Mouse (Mus musculus) midbrain, embryonic 14.5 days (tissue): ENCODE measurements around the gene Avpi1. TPM values are rescaled to one million over a fixed set of nuclear protein-coding genes. Genes with fewer than 3 reads are reported as not detected.
A peak's percentile ranks its signal among the peaks of the same experiment; 100 is the strongest.

Experiments used
- ATAC-seq: fragments of 200-750 bp; cut with Nextera tagmentation; 2 replicates; pipeline ENCODE4 v1.8.0; 2017; ENCODE audit warnings: moderate number of reproducible peaks, moderate library complexity; ENCODE audit not compliant: low FRiP score, low TSS enrichment
- DNase-seq: peaks from one replicate; pipeline ENCODE4 v3.0.0-alpha.2; 2015
- H3K27ac ChIP-seq: fragments of 300-500 bp; sonication (generic); replicated peaks from 2 replicates; pipeline ENCODE4 v1.5.1; 2014; ENCODE audit warnings: mild to moderate bottlenecking, low read depth, low read length, moderate library complexity
- H3K27me3 ChIP-seq: fragments of 300-500 bp; sonication (generic); 2 replicates; pipeline ENCODE4 v1.6.1; 2014; ENCODE audit warnings: low read length, control low read depth, mixed read lengths; ENCODE audit not compliant: control insufficient read depth, insufficient read depth
- H3K36me3 ChIP-seq: fragments of 300-500 bp; sonication (generic); 2 replicates; pipeline ENCODE4 v1.6.1; 2014; ENCODE audit warnings: low read length, control low read depth; ENCODE audit not compliant: control insufficient read depth, insufficient read depth
- H3K4me1 ChIP-seq: fragments of 300-500 bp; sonication (generic); 2 replicates; pipeline ENCODE4 v1.6.1; 2014; ENCODE audit warnings: mild to moderate bottlenecking, antibody characterized with exemption, low read length, control low read depth; ENCODE audit not compliant: control insufficient read depth, insufficient read depth
- H3K4me2 ChIP-seq: fragments of 300-500 bp; sonication (generic); 2 replicates; pipeline ENCODE4 v1.6.1; 2014; ENCODE audit warnings: mild to moderate bottlenecking, low read length, moderate library complexity
- H3K4me3 ChIP-seq: fragments of 300-500 bp; sonication (generic); replicated peaks from 2 replicates; pipeline ENCODE4 v1.5.1; 2014; ENCODE audit warnings: low read depth, low read length
- H3K9ac ChIP-seq: fragments of 300-500 bp; sonication (generic); replicated peaks from 2 replicates; pipeline ENCODE4 v1.6.1; 2014; ENCODE audit warnings: mild to moderate bottlenecking, low read length, moderate library complexity
- H3K9me3 ChIP-seq: fragments of 300-500 bp; sonication (generic); 2 replicates; pipeline ENCODE4 v1.6.1; 2016; ENCODE audit warnings: low read length, control low read depth, mixed read lengths; ENCODE audit not compliant: control insufficient read depth
- WGBS: fragments of 180-500 bp; shearing (Covaris S2); extraction: QIAGEN DNeasy Blood & Tissue Kit; methylation state at CpG from one replicate; pipeline ENCODE4 v1.1.7; 2014; 5-methylcytosine and 5-hydroxymethylcytosine counted together
- polyA plus RNA-seq: library from polyadenylated mRNA; unstranded; fragments of >200 nt; fragmentation: Nextera tagmentation; extraction: Ambion mirVana; gene quantifications from 2 replicates; pipeline ENCODE4 v1.2.1, GENCODE M21; 2014

Gene Avpi1
- polyA plus RNA-seq, 1 experiment from 2014 or later, result 5.8 TPM

- ATAC-seq (no peak), DNase-seq (no peak)
- Histone ChIP-seq H3K27me3 (peaks cover 24% of the 10 kb centered on the region), H3K4me2 (no peak overlapping the region), H3K4me3 (no peak overlapping the region), H3K27ac (no peak overlapping the region), H3K9ac (no peak overlapping the region), H3K36me3 (no peaks in the 10 kb centered on the region), H3K9me3 (no peaks in the 10 kb centered on the region), H3K4me1 (no peaks in the 10 kb centered on the region)
- 93% methylated on average over 9 of the region's 9 CpGs for WGBS
Measured at GRCm38 (mm10) chr19:42146276-42147010, 17.6 kb upstream of the Avpi1 start.

- no peak for DNase-seq
Measured at GRCm38 (mm10) chr19:42145731-42146130, 16.9 kb upstream of the Avpi1 start.

GRCm38 (mm10) chr19:42145210-42145609 is 16.4 kb upstream of the Avpi1 start:
- Histone ChIP-seq H3K9ac (no peak overlapping the region), H3K9me3 (no peaks in the 10 kb centered on the region), H3K27me3 (peaks cover 24% of the 10 kb centered on the region), H3K4me2 (no peak overlapping the region), H3K4me3 (no peak overlapping the region), H3K36me3 (no peaks in the 10 kb centered on the region), H3K27ac (no peak overlapping the region), H3K4me1 (no peaks in the 10 kb centered on the region)
- no peak for DNase-seq
- no peak for ATAC-seq
- WGBS, result 71% methylated on average over 4 of the region's 4 CpGs

More at GRCm38 (mm10) chr19:42145731-42146130, 16.9 kb upstream of the Avpi1 start:
- no peaks in the 10 kb centered on the region for H3K36me3 ChIP-seq
- no peak overlapping the region for H3K4me3 ChIP-seq
- no peaks in the 10 kb centered on the region for H3K9me3 ChIP-seq
- no peaks in the 10 kb centered on the region for H3K4me1 ChIP-seq
- no peak for ATAC-seq
- no peak overlapping the region for H3K27ac ChIP-seq
- no peak overlapping the region for H3K4me2 ChIP-seq
- WGBS, result 95% methylated on average over 2 of the region's 2 CpGs
- H3K27me3 ChIP-seq, result peaks cover 24% of the 10 kb centered on the region
- no peak overlapping the region for H3K9ac ChIP-seq

GRCm38 (mm10) chr19:42144541-42145167 is 15.8 kb upstream of the Avpi1 start:
- no peak for ATAC-seq
- Histone ChIP-seq H3K4me3 (no peak overlapping the region), H3K27me3 (peaks cover 24% of the 10 kb centered on the region), H3K36me3 (no peaks in the 10 kb centered on the region), H3K27ac (no peak overlapping the region), H3K9ac (no peak overlapping the region), H3K9me3 (no peaks in the 10 kb centered on the region), H3K4me1 (no peaks in the 10 kb centered on the region), H3K4me2 (no peak overlapping the region)
- peak; percentile 92 for DNase-seq
- WGBS, result 33% methylated on average over 8 of the region's 8 CpGs

GRCm38 (mm10) chr19:42144067-42144466 is 15.2 kb upstream of the Avpi1 start:
- no peak for DNase-seq
- Histone ChIP-seq H3K4me3 (no peak overlapping the region), H3K9ac (no peak overlapping the region), H3K36me3 (no peaks in the 10 kb centered on the region), H3K27ac (no peak overlapping the region), H3K4me1 (no peaks in the 10 kb centered on the region), H3K27me3 (peaks cover 23% of the 10 kb centered on the region), H3K4me2 (no peak overlapping the region), H3K9me3 (no peaks in the 10 kb centered on the region)
- WGBS, result 55% methylated on average over 6 of the region's 6 CpGs
- ATAC-seq, result no peak

- H3K4me2 ChIP-seq, result no peak overlapping the region
- no peak overlapping the region for H3K9ac ChIP-seq
- WGBS, result 77% methylated on average over 2 of the region's 2 CpGs
- DNase-seq (no peak), ATAC-seq (no peak)
- H3K4me1 ChIP-seq, result no peaks in the 10 kb centered on the region
- H3K27ac ChIP-seq, result no peak overlapping the region
- peaks cover 12% of the 10 kb centered on the region; the same call in 1 of the 2 replicates for H3K27me3 ChIP-seq
- no peaks in the 10 kb centered on the region for H3K36me3 ChIP-seq
- no peaks in the 10 kb centered on the region for H3K9me3 ChIP-seq
- no peak overlapping the region for H3K4me3 ChIP-seq
Measured at GRCm38 (mm10) chr19:42142757-42143156, 13.9 kb upstream of the Avpi1 start.

GRCm38 (mm10) chr19:42141998-42142397 is 13.1 kb upstream of the Avpi1 start:
- 74% methylated on average over 3 of the region's 3 CpGs for WGBS
- no peaks in the 10 kb centered on the region for H3K9me3 ChIP-seq
- peaks cover 10% of the 10 kb centered on the region; the same call in 1 of the 2 replicates for H3K27me3 ChIP-seq
- no peak overlapping the region for H3K4me3 ChIP-seq
- no peak overlapping the region for H3K9ac ChIP-seq
- H3K4me2 ChIP-seq, result no peak overlapping the region
- DNase-seq (no peak), ATAC-seq (no peak)
- H3K4me1 ChIP-seq, result no peaks in the 10 kb centered on the region
- no peak overlapping the region for H3K27ac ChIP-seq
- H3K36me3 ChIP-seq, result no peaks in the 10 kb centered on the region

GRCm38 (mm10) chr19:42139724-42140517 is 11.1 kb upstream of the Avpi1 start:
- ATAC-seq, result no peak
- Histone ChIP-seq H3K4me2 (no peak overlapping the region), H3K4me3 (no peak overlapping the region), H3K9ac (no peak overlapping the region), H3K9me3 (no peaks in the 10 kb centered on the region), H3K4me1 (no peaks in the 10 kb centered on the region), H3K27me3 (no peaks in the 10 kb centered on the region), H3K27ac (no peak overlapping the region), H3K36me3 (no peaks in the 10 kb centered on the region)
- WGBS, result 84% methylated on average over 5 of the region's 5 CpGs
- DNase-seq, result no peak
